Mouse (Mus musculus): ENCODE data around the gene 2010111I01Rik.

DNA sequence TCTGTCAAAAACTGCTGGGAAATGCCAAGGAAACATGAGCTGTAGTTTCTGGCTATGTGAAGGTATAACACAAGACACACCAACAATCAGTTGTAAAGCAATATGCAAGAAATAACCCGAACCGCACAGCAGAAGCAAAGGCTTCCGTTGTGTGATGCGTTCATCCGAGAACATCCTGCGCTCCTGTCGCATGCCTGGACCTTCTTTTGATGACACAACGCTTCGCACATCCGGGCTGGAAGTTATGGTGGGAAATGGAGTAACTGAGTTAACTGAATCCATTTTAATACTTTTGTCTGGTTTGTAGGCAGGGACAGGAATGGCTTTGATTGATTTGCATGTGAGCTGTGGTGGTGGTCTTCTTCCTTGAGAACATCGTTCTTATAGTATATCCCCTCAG is 282.9 kb downstream of the 2010111I01Rik start:
- TF ChIP-seq POLR2A (IDR thresholded peaks at IDR 0.05; ENCODE audit: extremely low read depth, insufficient read depth, low read length) = no peak
- TF ChIP-seq CTCF (IDR thresholded peaks at IDR 0.05; ENCODE audit: low read depth, low read length) = no peak
